Mouse (Mus musculus) embryonic facial prominence, embryonic 10.5 days (tissue): ENCODE results near the gene Tnxb. TPM values are rescaled to one million over a fixed set of nuclear protein-coding genes. Genes with fewer than 3 reads are reported as not detected.
"Not testable (repeated sequence)": the region's sequence is repeated elsewhere in the genome, so short reads cannot be mapped to it uniquely, and the experiment has no call there.

ENCODE experiments used
- DNase-seq: peaks from one replicate; pipeline ENCODE4 v3.0.0-alpha.2; 2017; ENCODE audit warnings: low spot score
- H3K27ac ChIP-seq: fragments of 300-500 bp; sonication (generic); replicated peaks from 2 replicates; pipeline ENCODE4 v1.5.1; 2016; ENCODE audit warnings: mild to moderate bottlenecking
- H3K27me3 ChIP-seq: fragments of 300-500 bp; sonication (generic); replicated peaks from 2 replicates; pipeline ENCODE4 v1.6.1; 2016; ENCODE audit warnings: low read depth, mild to moderate bottlenecking; ENCODE audit not compliant: poor library complexity, severe bottlenecking
- H3K36me3 ChIP-seq: fragments of 300-500 bp; sonication (generic); replicated peaks from 2 replicates; pipeline ENCODE4 v1.6.1; 2016; ENCODE audit warnings: mild to moderate bottlenecking, moderate library complexity
- H3K4me1 ChIP-seq: fragments of 300-500 bp; sonication (generic); 2 replicates; pipeline ENCODE4 v1.6.1; 2016
- H3K4me3 ChIP-seq: fragments of 300-500 bp; sonication (generic); 2 replicates; pipeline ENCODE4 v1.5.1; 2016; ENCODE audit warnings: mild to moderate bottlenecking, moderate library complexity
- H3K9me3 ChIP-seq: fragments of 300-500 bp; sonication (generic); 2 replicates; pipeline ENCODE4 v1.6.1; 2016; ENCODE audit warnings: mild to moderate bottlenecking
- WGBS: fragments of 180-500 bp; shearing (Covaris S2); methylation state at CpG from one replicate; pipeline ENCODE4 v1.1.7; 2016; 5-methylcytosine and 5-hydroxymethylcytosine counted together
- polyA plus RNA-seq: library from polyadenylated mRNA; unstranded; fragments of >200 nt; fragmentation: Nextera tagmentation; extraction: Ambion mirVana; gene quantifications from 2 replicates; pipeline ENCODE4 v1.2.1, GENCODE M21; 2016

Gene Tnxb
- polyA plus RNA-seq, 1 experiment from 2014 or later: not detected

DNA sequence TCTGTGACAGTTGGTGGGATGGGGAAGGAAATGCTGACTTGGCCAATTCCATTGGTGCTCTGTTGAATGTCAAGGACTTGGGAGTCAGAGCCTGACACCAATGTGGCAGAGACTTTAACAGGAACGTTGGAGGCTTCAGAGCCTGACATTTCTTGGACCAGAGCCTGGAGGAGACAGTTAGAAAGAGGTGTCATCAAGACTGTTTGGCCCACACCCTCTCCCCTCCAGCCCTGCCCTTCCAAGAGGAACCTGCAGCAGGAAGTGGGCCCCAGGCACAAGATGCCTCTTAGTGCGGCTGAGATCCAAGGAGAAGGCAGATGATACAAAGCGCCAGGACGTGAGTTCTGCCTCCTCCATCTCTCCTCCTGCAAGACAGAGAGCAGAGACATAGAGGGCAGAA lies 69.9 kb downstream of the Tnxb start:
- WGBS: 80% methylated on average over 4 of the region's 4 CpGs
- H3K9me3 ChIP-seq: no peaks in the 10 kb centered on the region
- H3K4me3 ChIP-seq: no peak overlapping the region
- H3K27me3 ChIP-seq: 0 out of 2 replicates have a peak, but pooled peaks cover 5% of the 10 kb centered on the region
- no peak for DNase-seq
- H3K4me1 ChIP-seq: no peaks in the 10 kb centered on the region
- no peaks in the 10 kb centered on the region for H3K36me3 ChIP-seq
- H3K27ac ChIP-seq: no peak overlapping the region

DNA sequence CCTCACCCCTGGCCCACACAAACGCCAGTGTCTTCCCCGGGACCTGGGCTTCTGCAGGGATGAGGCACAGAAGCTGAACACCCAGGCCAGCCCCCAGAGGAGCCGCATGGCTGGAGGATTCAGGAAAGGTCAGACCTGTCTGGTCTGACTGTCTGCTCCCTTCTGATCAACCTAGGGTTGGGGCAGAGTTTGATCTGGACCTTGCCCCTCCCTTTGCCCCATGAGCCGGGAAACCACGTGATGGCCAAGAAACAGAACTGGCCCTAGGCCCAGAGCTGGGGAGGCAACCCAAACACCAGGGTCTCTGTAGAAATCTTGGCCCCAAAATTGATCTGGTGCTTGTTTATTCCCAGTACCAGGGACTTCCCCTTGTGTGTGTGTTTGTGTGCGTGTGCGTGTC lies 73.4 kb downstream of the Tnxb start, which contains the start of gene C4b:
TSS of gene C4b (minus strand) at position 164 of the 400 bp plus-strand sequence.
- no peak for DNase-seq
- 88% methylated on average over 7 of the region's 7 CpGs for WGBS
- Histone ChIP-seq H3K4me3 (no peak within 1 kb of the TSS), H3K27ac (no peak within 1 kb of the TSS), H3K36me3 (no peaks in the 10 kb centered on the region), H3K27me3 (no peaks in the 10 kb centered on the region), H3K9me3 (peaks cover 11% of the 10 kb centered on the region), H3K4me1 (no peaks in the 10 kb centered on the region)

GRCm38 (mm10) chr17:34744206-34744605 lies 73.9 kb downstream of the Tnxb start:
- H3K4me3 ChIP-seq: no peak overlapping the region
- H3K27ac ChIP-seq: no peak overlapping the region
- H3K4me1 ChIP-seq: no peaks in the 10 kb centered on the region
- H3K36me3 ChIP-seq: no peaks in the 10 kb centered on the region
- 85% methylated on average over 6 of the region's 6 CpGs for WGBS
- H3K27me3 ChIP-seq: no peaks in the 10 kb centered on the region
- no peak for DNase-seq
- H3K9me3 ChIP-seq: peaks cover 16% of the 10 kb centered on the region

DNA sequence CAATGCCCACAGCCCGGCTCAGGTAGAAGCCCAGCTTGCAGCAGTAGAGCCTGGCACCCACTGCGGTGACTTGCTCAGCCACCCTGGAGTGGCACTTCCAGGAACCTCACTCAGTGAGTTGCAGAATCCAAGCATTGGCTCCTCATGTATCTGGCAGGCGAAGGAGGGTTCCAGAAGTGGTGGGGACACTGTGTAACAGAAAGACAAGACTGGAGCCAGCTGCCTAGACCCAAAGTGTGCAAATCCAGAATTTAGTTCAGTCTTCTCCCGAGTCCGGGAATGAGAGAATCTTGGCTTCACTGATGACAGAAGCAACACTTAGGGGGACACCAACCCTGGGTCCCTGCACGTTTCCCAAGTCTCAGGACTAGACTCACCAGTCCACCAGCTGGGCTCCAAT lies 74.3 kb downstream of the Tnxb start:
- H3K27ac ChIP-seq, H3K4me1 ChIP-seq, H3K27me3 ChIP-seq, DNase-seq, H3K4me3 ChIP-seq, H3K36me3 ChIP-seq: not testable (repeated sequence)
- peaks cover 19% of the 10 kb centered on the region for H3K9me3 ChIP-seq
- 87% methylated on average over 6 of the region's 6 CpGs for WGBS

GRCm38 (mm10) chr17:34745166-34745565 lies 74.8 kb downstream of the Tnxb start:
- H3K36me3 ChIP-seq, H3K4me1 ChIP-seq, H3K27me3 ChIP-seq, H3K27ac ChIP-seq, DNase-seq, H3K4me3 ChIP-seq: not testable (repeated sequence)
- peaks cover 23% of the 10 kb centered on the region for H3K9me3 ChIP-seq
- WGBS: 91% methylated on average over 4 of the region's 4 CpGs

- Histone ChIP-seq H3K4me1 (no peaks in the 10 kb centered on the region), H3K27me3 (no peaks in the 10 kb centered on the region), H3K27ac (no peak overlapping the region), H3K4me3 (no peak overlapping the region), H3K36me3 (no peaks in the 10 kb centered on the region), H3K9me3 (peaks cover 25% of the 10 kb centered on the region)
- 77% methylated on average over 5 of the region's 5 CpGs for WGBS
- DNase-seq: no peak
These were observed 76.2 kb downstream of the Tnxb start for GRCm38 (mm10) chr17:34746531-34746930.

DNA sequence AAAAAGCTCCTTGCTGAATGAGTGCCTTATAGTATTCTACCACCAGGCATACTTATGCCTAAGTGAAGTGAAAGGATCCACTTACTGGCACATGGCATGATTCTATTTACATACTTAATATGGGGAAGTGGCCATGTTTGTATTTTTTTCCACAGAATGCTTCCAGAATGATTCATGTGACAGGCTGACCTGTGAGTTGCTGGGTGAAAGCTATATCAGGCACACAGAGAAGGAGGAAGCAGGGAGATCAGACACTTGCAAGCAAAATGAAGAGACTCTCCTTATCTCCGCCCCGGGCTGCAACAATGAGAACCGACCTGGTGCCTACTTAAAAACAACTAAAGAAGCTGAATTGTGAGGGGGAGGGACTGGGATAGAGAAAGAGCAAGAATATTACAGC lies 91.1 kb downstream of the Tnxb start:
- no peaks in the 10 kb centered on the region for H3K27me3 ChIP-seq
- H3K9me3 ChIP-seq: peaks cover 3% of the 10 kb centered on the region; the same call in 1 of the 2 replicates
- DNase-seq: no peak
- WGBS: 87% methylated on average over 3 of the region's 3 CpGs
- H3K36me3 ChIP-seq: no peaks in the 10 kb centered on the region
- no peak overlapping the region for H3K4me3 ChIP-seq
- H3K27ac ChIP-seq: no peak overlapping the region
- no peaks in the 10 kb centered on the region for H3K4me1 ChIP-seq

Other genes with a start within 250 kb of the Tnxb start
- not detected in 2 replicates for gene Btnl4, start 193.2 kb upstream of the Tnxb start, polyA plus RNA-seq
- gene Btnl6, start 153.2 kb upstream of the Tnxb start, polyA plus RNA-seq: not detected in 2 replicates
- gene Notch4, start 106.3 kb upstream of the Tnxb start, polyA plus RNA-seq: 5.4 and 6.6 TPM in 2 replicates
- gene Gpsm3, start 80.7 kb upstream of the Tnxb start, polyA plus RNA-seq: 9.4 and 10.1 TPM in 2 replicates
- gene Pbx2, start 79.3 kb upstream of the Tnxb start, polyA plus RNA-seq: 18.2 and 19.5 TPM in 2 replicates
- gene Ager, start 72.7 kb upstream of the Tnxb start, polyA plus RNA-seq: 2.6 and 3.6 TPM in 2 replicates
- 165 and 172 TPM in 2 replicates for gene Rnf5, start 66.8 kb upstream of the Tnxb start, polyA plus RNA-seq
- gene Agpat1, start 66.3 kb upstream of the Tnxb start, polyA plus RNA-seq: 51.3 and 56.1 TPM in 2 replicates
- gene Egfl8, start 54.6 kb upstream of the Tnxb start, polyA plus RNA-seq: 4.0 and 4.2 TPM in 2 replicates
- 18.6 and 19.5 TPM in 2 replicates for gene Ppt2, start 42.0 kb upstream of the Tnxb start, polyA plus RNA-seq
- gene Prrt1, start 41.0 kb upstream of the Tnxb start, polyA plus RNA-seq: 0.12 and 0.18 TPM in 2 replicates
- gene Fkbpl, start 25.8 kb upstream of the Tnxb start, polyA plus RNA-seq: 16.6 and 17.3 TPM in 2 replicates
- 103 and 104 TPM in 2 replicates for gene Atf6b, start 23.4 kb upstream of the Tnxb start, polyA plus RNA-seq
- not detected in 2 replicates for gene C4b, start 73.3 kb downstream of the Tnxb start, polyA plus RNA-seq
- not detected in 2 replicates for gene Cyp21a1, start 134.0 kb downstream of the Tnxb start, polyA plus RNA-seq
- gene Stk19, start 166.4 kb downstream of the Tnxb start, polyA plus RNA-seq: 24.6 and 26.4 TPM in 2 replicates
- gene Dxo, start 166.5 kb downstream of the Tnxb start, polyA plus RNA-seq: 78.1 and 88.8 TPM in 2 replicates
- 57.1 and 57.3 TPM in 2 replicates for gene Skiv2l, start 179.7 kb downstream of the Tnxb start, polyA plus RNA-seq
- gene Nelfe, start 179.9 kb downstream of the Tnxb start, polyA plus RNA-seq: 129 and 144 TPM in 2 replicates
- gene Cfb, start 192.0 kb downstream of the Tnxb start, polyA plus RNA-seq: 2.1 and 2.6 TPM in 2 replicates
- gene Zbtb12, start 208.9 kb downstream of the Tnxb start, polyA plus RNA-seq: 4.8 and 6.2 TPM in 2 replicates
- gene Gm20547, start 211.5 kb downstream of the Tnxb start, polyA plus RNA-seq: not detected in 2 replicates
- 0.55 and 1.6 TPM in 2 replicates for gene C2, start 227.7 kb downstream of the Tnxb start, polyA plus RNA-seq
- 96.5 and 103 TPM in 2 replicates for gene Ehmt2, start 227.9 kb downstream of the Tnxb start, polyA plus RNA-seq
- 0.21 and 0.44 TPM in 2 replicates for gene Slc44a4, start 243.9 kb downstream of the Tnxb start, polyA plus RNA-seq